Mouse (Mus musculus) c-Kit-positive CD71-positive TER-119-negative erythroid progenitor cells, embryonic 14.5 days (primary cell): Measurements from ENCODE around the gene Adamtsl2.

Source experiments
- DNase-seq: peaks from one replicate; pipeline ENCODE4 v3.0.0-alpha.2; 2013; ENCODE audit warnings: low read depth

The Adamtsl2 gene

DNA sequence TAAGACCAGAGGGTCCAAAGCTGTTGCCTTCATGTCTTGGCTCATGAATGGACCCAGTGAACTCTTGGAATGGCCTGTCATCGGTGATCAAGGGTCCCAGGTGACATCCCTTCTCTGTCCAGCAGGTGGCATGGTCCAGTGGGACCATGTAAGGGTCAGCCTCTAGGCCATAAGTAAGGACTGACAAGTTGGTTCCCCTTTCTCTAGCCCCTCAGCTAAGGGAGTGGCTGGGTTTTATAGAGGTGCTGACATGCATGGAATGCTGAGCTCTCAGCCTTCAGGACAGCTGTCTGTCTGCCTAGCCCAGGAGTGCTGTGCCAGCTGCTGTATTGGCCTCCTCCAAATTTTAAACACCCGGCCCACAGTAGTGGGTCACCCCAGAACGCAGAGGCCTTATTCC is 3.7 kb upstream of the Adamtsl2 start:
- DNase-seq, result peak; percentile 8

DNA sequence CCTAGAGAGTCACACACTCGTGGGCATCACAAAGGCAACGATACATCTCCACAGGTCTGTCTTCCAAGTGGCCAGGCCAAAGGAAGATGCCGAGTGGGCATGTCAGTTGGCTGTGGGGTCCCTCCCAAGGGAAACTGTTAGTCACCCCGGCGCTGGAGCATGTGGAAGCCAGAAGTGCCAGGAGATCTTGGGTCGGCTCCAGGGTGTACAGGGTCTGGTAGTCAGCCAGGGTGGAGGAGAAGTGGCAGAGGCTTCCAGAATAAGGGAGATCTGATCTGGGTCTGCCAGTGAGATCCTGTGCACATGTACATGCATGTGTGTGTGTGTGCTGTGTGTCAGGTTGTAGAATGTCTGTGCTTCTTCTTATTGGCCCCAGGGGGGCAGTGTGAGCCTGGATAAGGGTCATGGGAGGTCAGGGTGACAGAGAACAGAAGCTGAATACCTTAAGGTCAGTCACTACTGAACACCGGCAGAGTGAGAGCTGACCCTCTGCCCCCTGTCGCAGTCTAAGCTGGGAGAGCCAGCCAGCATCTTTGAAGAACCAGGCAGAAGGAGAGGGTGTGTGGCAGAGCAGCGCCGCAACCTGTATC is 1.4 kb upstream of the Adamtsl2 start:
- no peak for DNase-seq

- DNase-seq, result no peak
These were observed 867 bp upstream of the Adamtsl2 start for GRCm38 (mm10) chr2:27078312-27078711.

GRCm38 (mm10) chr2:27079649-27080048 is 470 bp downstream of the Adamtsl2 start:
- DNase-seq, result no peak

DNA sequence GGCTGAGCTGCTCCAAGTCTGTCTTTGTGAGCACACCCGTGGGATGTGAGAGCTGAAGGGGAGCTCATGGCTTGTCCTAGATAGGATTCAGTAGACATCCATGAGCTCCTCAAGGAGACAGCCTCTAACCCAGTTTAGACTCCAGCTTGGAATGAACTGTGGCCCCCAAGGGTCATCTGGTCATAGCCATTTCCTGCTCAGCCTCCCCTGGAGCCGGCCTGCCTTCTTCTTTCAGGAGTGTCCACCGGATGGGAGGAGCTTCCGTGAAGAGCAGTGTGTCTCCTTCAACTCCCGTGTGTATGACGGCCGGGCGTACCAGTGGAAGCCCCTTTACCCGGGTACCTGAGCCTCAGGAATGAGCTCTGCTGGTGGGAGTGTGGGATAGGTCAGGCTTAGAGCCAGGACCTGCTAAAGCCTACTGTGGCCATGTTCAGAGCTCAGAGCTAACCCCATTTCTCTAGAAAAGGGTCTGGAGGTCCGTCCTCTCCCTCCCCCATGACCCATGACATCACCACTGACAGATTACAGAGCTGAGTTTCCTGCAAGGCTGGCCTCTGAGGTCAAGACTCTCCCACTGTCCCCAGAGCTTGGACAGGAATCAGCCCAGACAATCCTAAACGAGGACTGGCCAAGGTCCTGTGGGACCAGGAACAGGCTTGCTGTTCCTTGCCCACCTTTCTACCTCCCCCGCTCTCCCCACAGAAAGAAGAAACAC is 4.7 kb downstream of the Adamtsl2 start:
- DNase-seq, result no peak

DNA sequence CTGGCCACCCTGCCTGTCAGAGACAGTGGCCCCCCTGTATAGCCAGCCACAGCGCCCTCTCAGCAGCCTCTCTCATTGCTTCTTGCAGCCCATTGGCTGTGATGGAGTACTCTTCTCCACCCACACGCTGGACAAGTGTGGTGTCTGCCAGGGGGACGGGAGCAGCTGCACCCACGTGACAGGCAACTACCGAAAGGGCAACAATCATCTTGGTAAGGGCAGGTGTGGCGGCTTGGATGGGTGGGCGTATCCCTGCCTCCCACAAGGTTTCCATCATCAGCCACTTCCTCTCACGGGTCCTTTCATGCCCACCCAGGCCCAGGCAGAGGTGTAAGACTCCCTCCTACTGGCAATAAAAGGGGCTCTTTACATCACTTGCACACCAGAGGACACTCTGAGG is 5.8 kb downstream of the Adamtsl2 start:
- DNase-seq, result no peak

DNA sequence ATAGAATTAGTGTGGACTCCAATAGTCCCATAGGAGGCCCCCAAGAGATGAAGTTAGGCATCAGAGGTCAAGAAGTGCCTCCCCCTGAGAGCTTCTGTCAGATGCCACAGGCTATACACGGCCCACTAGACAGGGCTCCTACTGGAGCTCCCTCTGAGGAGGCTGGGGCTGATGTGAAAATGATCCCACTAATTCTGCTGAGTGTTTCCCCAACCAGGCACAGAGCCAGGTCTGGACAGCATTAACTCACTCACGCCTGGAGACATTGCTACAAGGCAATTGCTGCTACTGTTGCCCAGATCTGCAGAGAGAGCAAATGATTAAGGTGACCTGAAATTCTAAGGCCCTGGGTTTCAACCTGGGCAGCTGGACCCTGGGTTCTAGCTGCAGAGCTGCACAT is 6.6 kb downstream of the Adamtsl2 start:
- DNase-seq, result no peak

DNA sequence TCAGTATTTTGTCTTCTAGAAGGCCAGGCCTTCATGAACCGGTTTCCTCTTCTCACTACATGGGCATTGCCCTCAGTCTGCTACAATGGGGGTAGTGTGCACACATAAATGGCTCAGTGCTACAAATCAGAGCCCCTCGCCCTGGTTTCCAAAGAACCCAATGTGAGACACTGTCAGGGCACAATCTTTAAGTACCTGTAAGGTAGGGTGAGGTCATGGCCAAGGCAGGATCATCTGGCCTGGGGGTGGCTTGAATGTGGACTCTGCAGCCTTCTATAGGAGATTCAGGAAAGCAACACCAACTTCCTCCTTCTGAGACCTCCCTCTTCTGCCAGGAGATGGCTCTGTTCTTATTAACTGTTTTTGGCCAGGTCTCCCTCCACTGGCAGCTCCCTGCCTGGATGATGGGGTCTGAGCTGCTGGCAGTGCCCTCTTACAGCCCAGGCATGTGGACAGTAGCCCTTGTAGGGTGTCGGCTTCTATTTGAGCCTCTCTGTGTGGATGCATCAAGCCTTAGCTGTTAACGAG is 7.4 kb downstream of the Adamtsl2 start:
- no peak for DNase-seq

DNA sequence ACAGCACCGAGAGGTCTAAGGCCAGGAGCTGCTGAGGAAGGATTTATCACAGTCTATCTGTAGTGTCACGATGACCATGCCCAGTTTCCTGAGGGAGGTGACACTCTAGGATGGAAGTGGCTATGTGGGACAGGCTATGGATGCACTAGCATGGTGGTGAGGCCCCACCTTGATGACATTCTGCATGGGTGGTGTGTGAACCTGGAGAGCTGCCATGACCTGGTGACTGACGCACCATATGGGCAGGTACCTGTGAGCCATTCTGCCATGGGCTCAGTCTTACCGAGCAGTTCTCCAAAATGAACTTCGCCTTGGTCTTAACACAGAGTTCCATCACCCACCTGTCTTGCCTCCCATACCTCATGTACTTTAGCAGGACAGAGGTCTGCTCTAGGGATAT is 8.4 kb downstream of the Adamtsl2 start:
- DNase-seq, result no peak

GRCm38 (mm10) chr2:27088071-27088644 is 9.0 kb downstream of the Adamtsl2 start:
- DNase-seq, result no peak

DNA sequence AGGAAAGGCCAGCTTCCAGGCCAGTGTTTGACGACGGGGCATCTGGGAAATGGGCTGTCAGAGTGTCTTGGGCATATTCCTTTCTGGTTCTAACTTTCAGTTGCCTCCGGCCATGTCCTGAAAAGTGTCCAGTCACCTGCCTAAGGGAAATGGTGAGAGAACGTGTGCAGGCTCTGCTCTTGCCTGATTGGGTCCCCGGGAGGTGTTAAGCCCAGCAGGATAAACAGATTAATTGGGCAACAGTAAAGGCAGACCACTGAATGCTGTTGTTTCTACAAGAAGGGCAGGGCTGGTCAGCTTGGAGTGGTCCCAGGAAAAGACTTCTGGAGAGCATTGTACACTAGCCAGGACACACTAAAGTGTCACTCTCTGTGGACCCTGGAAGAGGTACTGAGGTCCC is 9.5 kb downstream of the Adamtsl2 start:
- DNase-seq, result no peak

GRCm38 (mm10) chr2:27089238-27089637 is 10.1 kb downstream of the Adamtsl2 start:
- no peak for DNase-seq

DNA sequence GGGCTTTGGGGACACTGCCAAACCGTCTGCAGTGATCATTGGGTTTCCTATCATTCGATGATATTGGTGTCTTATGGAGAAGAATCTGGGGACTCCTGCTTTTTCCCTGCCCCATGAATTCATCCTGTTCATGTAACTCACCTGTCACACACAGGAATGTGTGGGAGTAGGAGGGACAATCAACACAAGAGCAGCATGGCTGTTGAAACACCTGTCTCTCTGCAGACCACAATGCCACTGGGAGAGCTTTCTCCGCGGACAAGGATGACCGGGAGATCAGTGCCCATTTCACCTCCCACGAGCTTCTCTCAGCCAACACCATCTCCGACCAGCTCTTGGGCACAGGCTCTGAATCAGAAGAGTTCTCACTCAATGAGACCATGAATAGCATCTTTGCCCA is 16.0 kb downstream of the Adamtsl2 start:
- DNase-seq, result no peak

DNA sequence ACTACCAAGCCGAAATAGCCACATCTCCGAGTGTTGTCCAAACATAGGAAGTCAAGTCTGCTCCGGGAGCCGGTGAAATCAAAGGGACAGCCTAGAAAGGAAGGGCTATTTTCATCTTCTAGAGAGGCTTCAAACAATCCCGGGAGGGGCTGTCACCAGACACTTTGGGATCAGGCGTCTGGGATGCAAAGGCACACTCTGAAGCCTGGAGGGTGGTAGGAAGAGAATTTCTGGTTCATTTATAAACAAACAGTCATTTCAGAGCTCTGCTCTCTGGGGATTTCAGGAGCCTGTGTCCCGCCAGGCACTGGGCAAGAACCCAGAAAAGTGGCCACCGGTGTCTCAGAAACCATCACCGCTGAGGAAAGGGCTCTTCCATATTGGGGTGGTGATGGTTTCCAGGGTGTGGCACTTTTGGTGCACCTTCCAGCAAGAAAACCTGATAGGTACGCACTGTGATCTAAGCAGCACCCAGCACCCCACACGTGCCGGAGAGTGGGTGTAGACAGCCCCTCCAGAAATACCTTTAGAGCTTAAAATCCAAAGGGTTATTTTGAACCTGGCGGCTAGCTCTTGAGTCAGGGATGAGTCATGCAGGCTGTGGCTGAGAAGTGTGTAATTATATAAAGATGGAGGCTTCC is 17.3 kb downstream of the Adamtsl2 start:
- no peak for DNase-seq

GRCm38 (mm10) chr2:27097241-27097656 is 18.1 kb downstream of the Adamtsl2 start:
- DNase-seq, result no peak

- DNase-seq, result no peak
These were observed 18.6 kb downstream of the Adamtsl2 start for GRCm38 (mm10) chr2:27097776-27098175.

DNA sequence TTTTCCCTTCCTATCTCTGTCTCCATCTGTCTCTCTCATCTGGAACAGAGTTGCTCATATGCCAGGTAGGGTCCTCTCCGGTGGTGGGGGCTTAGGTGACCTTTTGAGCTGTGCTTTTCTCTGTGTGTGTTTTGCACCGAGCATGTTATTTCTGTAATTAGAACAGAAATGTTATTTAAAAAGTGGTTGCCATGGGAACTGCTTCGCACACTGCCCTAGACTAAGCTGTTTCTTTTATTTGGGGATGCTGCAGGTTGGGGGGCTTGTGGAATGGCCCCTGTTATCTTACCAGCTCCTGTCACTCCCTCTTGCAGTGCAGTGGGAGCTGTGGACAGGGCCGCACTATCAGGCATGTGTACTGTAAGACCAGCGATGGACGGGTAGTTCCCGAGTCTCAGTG is 24.4 kb downstream of the Adamtsl2 start:
- DNase-seq, result no peak

DNA sequence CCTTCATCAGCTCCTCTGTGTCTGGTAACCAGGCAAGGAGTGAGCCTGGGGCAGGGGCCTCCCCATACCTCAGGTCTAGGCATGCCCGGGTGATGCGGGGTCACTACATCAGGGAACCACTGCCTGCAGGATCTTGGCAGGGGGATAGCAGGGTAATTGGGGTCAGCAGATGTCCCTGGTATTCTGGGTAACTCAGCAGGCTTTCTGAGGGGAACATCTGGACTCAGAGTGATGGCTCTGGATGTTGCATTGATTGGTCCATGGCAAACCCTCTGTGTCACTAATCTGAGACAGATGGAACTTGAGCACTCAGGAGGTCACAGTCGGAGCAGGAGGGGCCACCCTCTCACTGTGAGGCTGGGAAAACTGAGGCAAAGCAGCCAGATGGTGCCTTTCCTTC is 27.6 kb downstream of the Adamtsl2 start:
- no peak for DNase-seq

DNA sequence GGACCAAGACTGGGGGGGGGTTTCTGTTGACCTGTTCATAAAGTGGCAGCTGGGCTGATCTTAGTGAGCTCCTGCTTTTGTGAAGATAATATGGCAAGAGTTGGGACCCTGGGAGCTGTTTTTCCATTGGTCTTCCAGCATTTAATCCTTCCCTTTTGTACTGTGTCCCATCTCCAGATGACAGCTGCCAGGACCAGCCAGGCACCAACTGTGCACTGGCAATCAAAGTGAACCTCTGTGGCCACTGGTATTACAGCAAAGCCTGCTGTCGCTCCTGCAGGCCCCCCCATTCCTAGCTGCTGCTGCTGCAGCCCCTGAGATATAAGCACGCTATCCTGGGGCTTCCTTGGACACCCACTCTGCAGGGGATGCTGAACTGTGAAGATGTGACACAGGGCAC is 29.0 kb downstream of the Adamtsl2 start:
- no peak for DNase-seq

DNA sequence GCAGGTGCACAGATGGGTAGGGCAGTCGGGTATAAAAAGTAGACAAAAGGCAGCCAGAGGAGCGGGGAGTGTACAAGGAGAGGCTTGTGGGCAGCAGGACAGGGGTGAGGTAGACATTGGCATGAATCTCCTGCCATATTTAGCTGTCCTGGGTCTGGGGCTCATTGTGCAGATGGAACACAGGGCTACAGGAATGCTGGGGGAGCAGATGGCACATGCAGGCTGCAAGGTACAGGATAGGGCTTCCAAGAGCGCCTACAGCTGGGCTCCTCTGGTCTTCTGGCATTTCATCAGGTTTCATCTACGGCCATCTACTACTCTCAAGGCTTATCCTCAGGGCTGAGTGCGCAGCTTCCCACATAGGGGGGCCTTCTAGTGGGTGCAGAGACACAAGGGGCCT is 29.9 kb downstream of the Adamtsl2 start:
- DNase-seq, result no peak

- DNase-seq, result no peak
These were observed 33.4 kb downstream of the Adamtsl2 start for GRCm38 (mm10) chr2:27112585-27112984.

- no peak for DNase-seq
These were observed 35.0 kb downstream of the Adamtsl2 start for GRCm38 (mm10) chr2:27114169-27114568.

- DNase-seq, result no peak
These were observed 39.3 kb downstream of the Adamtsl2 start for GRCm38 (mm10) chr2:27118452-27118851.
